Mouse (Mus musculus) heart, postnatal 0 days (tissue): ENCODE results near the gene Bcl2l14. TPM values are rescaled to one million over a fixed set of nuclear protein-coding genes. Genes with fewer than 3 reads are reported as not detected.

Experiments
- ATAC-seq: fragments of 200-750 bp; cut with Nextera tagmentation; 2 replicates; pipeline ENCODE4 v1.8.0; 2017; ENCODE audit warnings: low read depth, moderate number of reproducible peaks, moderate library complexity; ENCODE audit not compliant: insufficient read depth
- DNase-seq: peaks from one replicate; pipeline ENCODE4 v3.0.0-alpha.2; 2016; ENCODE audit warnings: low spot score
- H3K27ac ChIP-seq: fragments of 300-500 bp; sonication (generic); 2 replicates; pipeline ENCODE4 v1.5.1; 2014; ENCODE audit warnings: low read depth, mild to moderate bottlenecking
- H3K27me3 ChIP-seq: fragments of 300-500 bp; sonication (generic); 2 replicates; pipeline ENCODE4 v1.6.1; 2014; ENCODE audit warnings: low read length, mixed read lengths; ENCODE audit not compliant: control insufficient read depth, insufficient read depth
- H3K36me3 ChIP-seq: fragments of 300-500 bp; sonication (generic); replicated peaks from 2 replicates; pipeline ENCODE4 v1.6.1; 2014; ENCODE audit warnings: low read length, mixed read lengths; ENCODE audit not compliant: control insufficient read depth, insufficient read depth
- H3K4me1 ChIP-seq: fragments of 300-500 bp; sonication (generic); 2 replicates; pipeline ENCODE4 v1.6.1; 2014; ENCODE audit warnings: antibody characterized with exemption; ENCODE audit not compliant: control insufficient read depth, insufficient read depth
- H3K4me2 ChIP-seq: fragments of 300-500 bp; sonication (generic); 2 replicates; pipeline ENCODE4 v1.6.1; 2014; ENCODE audit warnings: low read depth, mild to moderate bottlenecking, low read length, moderate library complexity
- H3K4me3 ChIP-seq: fragments of 300-500 bp; sonication (generic); 2 replicates; pipeline ENCODE4 v1.5.1; 2014; ENCODE audit warnings: low read depth, low read length
- H3K9ac ChIP-seq: fragments of 300-500 bp; sonication (generic); replicated peaks from 2 replicates; pipeline ENCODE4 v1.6.1; 2014; ENCODE audit warnings: low read depth, low read length, mixed read lengths
- H3K9me3 ChIP-seq: fragments of 300-500 bp; sonication (generic); replicated peaks from 2 replicates; pipeline ENCODE4 v1.6.1; 2016; ENCODE audit warnings: low read length; ENCODE audit not compliant: control insufficient read depth
- CTCF ChIP-seq: IDR thresholded peaks from 2 replicates; pipeline ENCODE4 v1.5.1; 2016; ENCODE audit warnings: antibody characterized with exemption, control low read depth, low read depth
- EP300 ChIP-seq: IDR thresholded peaks from 2 replicates; pipeline ENCODE4 v1.6.1; 2016; ENCODE audit warnings: antibody characterized with exemption, low read depth
- WGBS: fragments of 180-500 bp; shearing (Covaris S2); extraction: QIAGEN DNeasy Blood & Tissue Kit; methylation state at CpG from one replicate; pipeline ENCODE4 v1.1.7; 2014; 5-methylcytosine and 5-hydroxymethylcytosine counted together
- polyA plus RNA-seq: library from polyadenylated mRNA; unstranded; fragments of >200 nt; fragmentation: Nextera tagmentation; extraction: Ambion mirVana; gene quantifications from 2 replicates; pipeline ENCODE4 v1.2.1, GENCODE M21; 2015
- total RNA-seq: library from RNA; depleted of rRNA; stranded (reverse); fragments of >200 nt; gene quantifications from 2 replicates; pipeline ENCODE4 v1.2.3, GENCODE M21; 2014; ENCODE audit warnings: low replicate concordance

The Bcl2l14 gene
- total and polyA plus RNA-seq, 2 experiments from 2014 or later = 0.69 TPM; not detected in 1

DNA sequence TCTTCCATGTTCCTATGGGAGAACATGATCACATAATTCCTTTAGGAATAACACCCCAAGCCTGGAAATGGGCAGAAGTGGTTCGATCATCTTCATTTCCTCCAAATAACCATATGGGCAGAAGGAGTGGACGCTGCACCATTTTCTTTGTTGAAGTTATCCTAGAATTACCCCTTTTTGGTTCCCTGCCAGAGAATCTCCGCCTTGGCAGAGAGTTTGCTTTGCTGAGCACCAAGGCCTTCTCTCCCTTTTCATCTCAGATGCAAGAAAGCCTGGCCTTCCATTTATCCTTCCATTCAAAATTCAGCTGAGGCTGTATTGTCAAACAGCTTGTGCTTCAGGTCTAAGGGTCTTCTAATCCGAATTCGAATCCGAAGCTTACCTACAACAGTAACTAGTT lies 25.8 kb downstream of the Bcl2l14 start:
- ATAC-seq (no peak), DNase-seq (no peak)
- H3K9me3 ChIP-seq = no peaks in the 10 kb centered on the region
- no peak overlapping the region for H3K27ac ChIP-seq
- no peak overlapping the region for H3K4me2 ChIP-seq
- 75% methylated on average over 6 of the region's 6 CpGs for WGBS
- no peaks in the 10 kb centered on the region for H3K27me3 ChIP-seq
- TF ChIP-seq EP300 (no peak), CTCF (no peak)
- H3K4me1 ChIP-seq = no peaks in the 10 kb centered on the region
- H3K9ac ChIP-seq = no peak overlapping the region
- no peaks in the 10 kb centered on the region for H3K36me3 ChIP-seq
- H3K4me3 ChIP-seq = no peak overlapping the region

DNA sequence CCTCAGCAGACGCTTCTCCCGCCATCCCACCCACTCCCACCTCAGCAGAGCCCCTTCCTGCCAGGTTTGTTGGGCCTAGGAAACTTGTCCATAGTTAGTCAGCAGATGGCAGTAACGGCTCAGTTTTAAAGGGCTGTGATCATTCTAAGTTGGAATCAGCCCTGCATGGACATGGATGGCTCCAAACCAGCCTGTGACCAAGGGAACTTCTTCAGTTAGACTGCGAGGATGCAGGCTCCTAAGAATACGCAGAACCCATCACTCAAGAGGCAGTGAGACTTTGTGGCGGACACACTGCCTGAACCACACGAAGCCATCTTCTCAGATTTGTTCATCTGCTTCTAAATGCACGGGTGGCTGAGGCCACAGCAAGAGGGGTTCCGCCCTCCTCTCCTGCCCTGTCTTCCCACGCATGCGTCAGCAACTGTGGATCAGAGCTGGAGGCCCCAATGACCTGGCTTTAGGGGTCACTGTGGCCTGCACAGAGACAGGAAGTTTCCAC lies 29.1 kb downstream of the Bcl2l14 start:
- H3K27ac ChIP-seq = no peak overlapping the region
- H3K9me3 ChIP-seq = no peaks in the 10 kb centered on the region
- ATAC-seq = peak; percentile 78
- peak; percentile 82 for TF ChIP-seq CTCF
- no peak for TF ChIP-seq EP300
- no peak overlapping the region for H3K4me3 ChIP-seq
- peak; percentile 80 for DNase-seq
- no peaks in the 10 kb centered on the region for H3K4me1 ChIP-seq
- 27% methylated on average over 11 of the region's 11 CpGs for WGBS
- H3K27me3 ChIP-seq = no peaks in the 10 kb centered on the region
- H3K36me3 ChIP-seq = no peaks in the 10 kb centered on the region
- H3K4me2 ChIP-seq = peak overlapping the region; percentile 10; the same call in 1 of the 2 replicates
- no peak overlapping the region for H3K9ac ChIP-seq

DNA sequence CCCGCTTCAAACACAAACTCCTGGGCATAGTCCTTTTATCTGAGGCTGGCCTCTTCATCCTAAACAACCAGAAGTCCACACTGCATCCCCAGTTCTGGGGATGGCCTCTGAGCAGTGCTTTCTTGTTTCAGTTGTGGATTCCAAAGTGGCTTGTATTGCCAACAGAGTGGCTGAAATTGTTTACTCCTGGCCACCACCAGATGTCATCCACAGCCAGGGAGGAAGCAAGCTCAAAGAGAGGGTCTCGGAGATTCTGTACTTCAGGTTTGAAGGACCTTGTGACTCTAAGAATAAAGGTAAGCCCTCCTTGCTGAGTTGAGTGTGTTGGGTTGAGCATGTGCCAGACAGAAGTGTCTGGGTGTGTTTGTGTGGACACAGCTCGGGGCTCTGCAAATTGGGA lies 31.0 kb downstream of the Bcl2l14 start:
- no peaks in the 10 kb centered on the region for H3K36me3 ChIP-seq
- 70% methylated on average over 3 of the region's 3 CpGs for WGBS
- no peak for ATAC-seq
- H3K9ac ChIP-seq = no peak overlapping the region
- no peak overlapping the region for H3K4me3 ChIP-seq
- no peaks in the 10 kb centered on the region for H3K4me1 ChIP-seq
- H3K27me3 ChIP-seq = no peaks in the 10 kb centered on the region
- no peak for TF ChIP-seq EP300
- TF ChIP-seq CTCF = peak; percentile 59
- no peaks in the 10 kb centered on the region for H3K9me3 ChIP-seq
- no peak overlapping the region for H3K27ac ChIP-seq
- no peak overlapping the region for H3K4me2 ChIP-seq
- DNase-seq = no peak

DNA sequence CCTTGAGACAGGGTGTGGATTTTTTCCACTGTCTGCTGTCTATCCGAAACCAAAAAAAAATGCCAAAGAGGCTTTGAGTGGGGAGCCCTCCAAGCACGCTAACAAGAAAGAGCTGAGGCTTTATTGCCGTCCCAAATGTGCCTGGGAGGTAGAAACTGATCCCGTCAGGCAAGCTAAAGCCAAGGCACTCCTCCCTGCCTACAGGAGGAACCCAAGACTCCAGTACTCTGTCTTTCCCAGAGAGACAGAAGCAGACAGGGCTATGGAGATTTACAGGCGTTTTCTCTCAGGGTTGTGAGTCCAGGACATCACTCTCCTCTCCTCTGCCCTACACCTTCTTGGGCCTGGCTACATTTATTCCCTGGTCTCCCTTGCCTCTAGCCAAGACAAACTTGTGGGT lies 32.3 kb downstream of the Bcl2l14 start:
- ATAC-seq = no peak
- H3K27ac ChIP-seq = no peak overlapping the region
- no peak overlapping the region for H3K4me2 ChIP-seq
- H3K27me3 ChIP-seq = no peaks in the 10 kb centered on the region
- no peak for TF ChIP-seq EP300
- TF ChIP-seq CTCF = no peak
- no peaks in the 10 kb centered on the region for H3K9me3 ChIP-seq
- WGBS = 76% methylated on average over 5 of the region's 5 CpGs
- no peak overlapping the region for H3K4me3 ChIP-seq
- no peaks in the 10 kb centered on the region for H3K4me1 ChIP-seq
- H3K36me3 ChIP-seq = no peaks in the 10 kb centered on the region
- DNase-seq = no peak
- H3K9ac ChIP-seq = no peak overlapping the region

DNA sequence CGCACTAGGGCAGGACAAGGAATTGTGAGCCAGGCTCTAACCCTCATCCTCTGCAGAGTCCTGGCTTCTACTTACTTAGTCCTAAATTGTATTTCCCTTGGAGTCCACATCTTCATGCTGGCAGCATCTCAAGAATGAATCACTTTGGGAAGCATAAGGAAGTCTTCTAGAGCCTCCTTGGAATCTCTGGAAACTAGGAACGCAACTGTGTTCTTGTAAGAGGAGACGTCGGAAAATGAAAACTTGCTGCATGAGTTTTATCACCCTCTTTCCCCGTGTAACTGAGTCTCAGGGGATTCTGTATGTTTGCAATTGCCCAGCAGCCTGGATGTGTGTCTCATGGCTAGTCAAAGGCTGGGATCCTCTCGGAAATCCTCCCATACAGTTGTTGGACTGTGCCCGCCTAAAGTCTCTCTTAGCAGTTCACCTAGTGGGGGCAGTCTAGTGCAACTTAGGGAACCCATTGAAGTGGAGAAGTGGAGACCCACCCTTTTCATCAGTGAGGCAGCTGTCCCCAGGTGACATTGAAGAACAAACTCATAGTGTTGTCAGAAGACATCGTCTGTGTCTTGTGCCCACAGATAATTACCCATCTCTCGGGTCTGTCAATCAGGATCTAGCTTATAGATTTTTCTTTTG lies 34.2 kb downstream of the Bcl2l14 start:
- ATAC-seq = no peak
- no peaks in the 10 kb centered on the region for H3K27me3 ChIP-seq
- 60% methylated on average over 9 of the region's 9 CpGs for WGBS

DNA sequence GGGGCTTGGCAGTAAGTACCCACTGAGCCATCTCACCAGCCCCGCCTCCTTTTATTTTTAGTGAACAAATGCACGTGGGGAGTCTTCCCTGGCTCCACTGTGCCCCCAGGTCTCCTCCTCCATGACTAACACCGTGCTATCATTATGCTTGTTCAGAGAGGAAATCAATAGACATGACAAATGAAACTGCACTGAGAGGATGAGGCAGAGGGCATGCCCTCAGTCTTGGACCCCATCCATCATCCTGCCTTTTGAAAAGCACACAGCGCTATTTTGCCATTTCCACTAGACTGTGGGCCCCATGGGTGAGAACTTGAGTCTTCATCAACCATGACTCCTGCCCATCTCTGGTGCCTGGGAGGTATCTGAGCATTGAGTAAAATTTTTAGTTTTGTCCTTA lies 35.5 kb downstream of the Bcl2l14 start:
- Histone ChIP-seq H3K27me3 (no peaks in the 10 kb centered on the region), H3K9me3 (no peaks in the 10 kb centered on the region), H3K4me3 (no peak overlapping the region), H3K4me1 (no peaks in the 10 kb centered on the region), H3K36me3 (no peaks in the 10 kb centered on the region), H3K4me2 (no peak overlapping the region), H3K9ac (no peak overlapping the region), H3K27ac (no peak overlapping the region)
- ATAC-seq (no peak), DNase-seq (no peak)
- TF ChIP-seq EP300 (no peak), CTCF (no peak)
- WGBS = 67% methylated on average over 4 of the region's 4 CpGs

More for the DNA sequence above, 34.2 kb downstream of the Bcl2l14 start:
- DNase-seq = peak; percentile 35
- TF ChIP-seq EP300 (no peak), CTCF (peak; percentile 16; the same call in 1 of the 2 replicates)
- no peak overlapping the region for H3K9ac ChIP-seq
- no peaks in the 10 kb centered on the region for H3K9me3 ChIP-seq
- no peak overlapping the region for H3K4me2 ChIP-seq
- H3K27ac ChIP-seq = no peak overlapping the region
- H3K4me3 ChIP-seq = no peak overlapping the region
- no peaks in the 10 kb centered on the region for H3K36me3 ChIP-seq
- H3K4me1 ChIP-seq = no peaks in the 10 kb centered on the region
